Mouse (Mus musculus): ENCODE measurements around the gene Jhy.

The Jhy gene

GRCm38 (mm10) chr9:40963586-40964417 lies at the start of gene Jhy:
Gene Jhy (minus strand): TSS chr9:40964118.
- no peak for DNase-seq (ENCODE audit: low read depth, low spot score)

GRCm38 (mm10) chr9:41012456-41012855 lies 48.5 kb upstream of the Jhy start:
- DNase-seq (ENCODE audit: low read depth, low spot score), result no peak

- no peak for DNase-seq (ENCODE audit: low read depth, low spot score)
These were observed 47.9 kb upstream of the Jhy start for GRCm38 (mm10) chr9:41011512-41012436.

- DNase-seq (ENCODE audit: low read depth, low spot score), result no peak
These were observed 43.9 kb upstream of the Jhy start for GRCm38 (mm10) chr9:41007785-41008184.

- DNase-seq (ENCODE audit: low read depth, low spot score), result no peak
These were observed 40.5 kb upstream of the Jhy start, which contains the start of gene Crtam for GRCm38 (mm10) chr9:41004415-41004814. Gene Crtam (minus strand): TSS chr9:41004628.

GRCm38 (mm10) chr9:40997116-40997779 lies 33.3 kb upstream of the Jhy start:
- DNase-seq (ENCODE audit: low read depth, low spot score), result no peak

- no peak for DNase-seq (ENCODE audit: low read depth, low spot score)
These were observed 30.2 kb upstream of the Jhy start for GRCm38 (mm10) chr9:40994075-40994474.

- no peak for DNase-seq (ENCODE audit: low read depth, low spot score)
These were observed 27.6 kb upstream of the Jhy start for GRCm38 (mm10) chr9:40991511-40991910.

- peak; percentile 42 for DNase-seq (ENCODE audit: low read depth, low spot score)
These were observed 26.1 kb upstream of the Jhy start for GRCm38 (mm10) chr9:40989940-40990588.

GRCm38 (mm10) chr9:40984313-40984712 lies 20.4 kb upstream of the Jhy start:
- no peak for DNase-seq (ENCODE audit: low read depth, low spot score)

GRCm38 (mm10) chr9:40983758-40984157 lies 19.8 kb upstream of the Jhy start:
- DNase-seq (ENCODE audit: low read depth, low spot score), result no peak

- no peak for DNase-seq (ENCODE audit: low read depth, low spot score)
These were observed 18.6 kb upstream of the Jhy start for GRCm38 (mm10) chr9:40982480-40982879.

- DNase-seq (ENCODE audit: low read depth, low spot score), result no peak
These were observed 10.3 kb upstream of the Jhy start for GRCm38 (mm10) chr9:40974042-40974801.

GRCm38 (mm10) chr9:40964418-40964714 lies 448 bp upstream of the Jhy start:
- DNase-seq (ENCODE audit: low read depth, low spot score), result no peak

- no peak for DNase-seq (ENCODE audit: low read depth, low spot score)
These were observed 2.5 kb downstream of the Jhy start for GRCm38 (mm10) chr9:40961401-40961800.

- DNase-seq (ENCODE audit: low read depth, low spot score), result no peak
These were observed 14.8 kb downstream of the Jhy start for GRCm38 (mm10) chr9:40949039-40949615.

- DNase-seq (ENCODE audit: low read depth, low spot score), result no peak
These were observed 15.4 kb downstream of the Jhy start for GRCm38 (mm10) chr9:40948473-40948872.

- DNase-seq (ENCODE audit: low read depth, low spot score), result no peak
These were observed 16.8 kb downstream of the Jhy start for GRCm38 (mm10) chr9:40947131-40947530.

- DNase-seq (ENCODE audit: low read depth, low spot score), result no peak
These were observed 26.5 kb downstream of the Jhy start for GRCm38 (mm10) chr9:40937425-40937824.

GRCm38 (mm10) chr9:40933323-40933722 lies 30.6 kb downstream of the Jhy start:
- DNase-seq (ENCODE audit: low read depth, low spot score), result no peak

Data from retina, postnatal 7 days (tissue).